Mouse (Mus musculus) kidney, adult 2 months (tissue): Measurements from ENCODE around the gene Cog1. TPM values are rescaled to one million over a fixed set of nuclear protein-coding genes. Genes with fewer than 3 reads are reported as not detected.

ENCODE experiments used
- DNase-seq: peaks from one replicate; pipeline ENCODE4 v3.0.0; 2021
- H3K27ac ChIP-seq: fragments of 200-500 bp; 2 replicates; pipeline ENCODE4 v1.5.1; 2012; ENCODE audit warnings: low read depth, low read length, control low read depth, inconsistent platforms; ENCODE audit not compliant: insufficient read depth
- H3K27me3 ChIP-seq: fragments of 200-500 bp; replicated peaks from 2 replicates; pipeline ENCODE4 v1.6.1; 2012; ENCODE audit warnings: mild to moderate bottlenecking, moderate library complexity, low read length, inconsistent platforms; ENCODE audit not compliant: control insufficient read depth, insufficient read depth
- H3K36me3 ChIP-seq: fragments of 200-500 bp; 2 replicates; pipeline ENCODE4 v1.6.1; 2012; ENCODE audit warnings: mild to moderate bottlenecking, moderate library complexity, low read length, inconsistent platforms; ENCODE audit not compliant: control insufficient read depth, insufficient read depth
- H3K4me1 ChIP-seq: fragments of 200-500 bp; 2 replicates; pipeline ENCODE4 v1.6.1; 2011; ENCODE audit warnings: low read length; ENCODE audit not compliant: control insufficient read depth, insufficient read depth
- H3K4me3 ChIP-seq: fragments of 200-500 bp; 2 replicates; pipeline ENCODE4 v1.5.1; 2011; ENCODE audit warnings: mild to moderate bottlenecking, low read depth, low read length, control low read depth; ENCODE audit not compliant: insufficient read depth
- CTCF ChIP-seq: fragments of 200-500 bp; conservative IDR thresholded peaks from 2 replicates; pipeline ENCODE4 v1.5.1; 2011; ENCODE audit warnings: low read depth, mild to moderate bottlenecking, control low read depth, low read length, moderate library complexity, mixed read lengths; ENCODE audit not compliant: insufficient read depth, insufficient read length
- POLR2A ChIP-seq: fragments of 200-500 bp; IDR thresholded peaks from one replicate; pipeline ENCODE4 v1.6.1; 2011; ENCODE audit warnings: low read depth, low read length, control low read depth
- WGBS: fragments of 180-500 bp; shearing (Covaris S2); methylation state at CpG from one replicate; pipeline ENCODE4 v1.1.7; 2018; 5-methylcytosine and 5-hydroxymethylcytosine counted together
- polyA plus RNA-seq: library from polyadenylated mRNA; depleted of rRNA; stranded (reverse); fragments of >200 nt; gene quantifications from 2 replicates; pipeline ENCODE4 v1.2.3, GENCODE M21; 2012

The Cog1 gene
- polyA plus RNA-seq, 1 experiment: 32.8 TPM

DNA sequence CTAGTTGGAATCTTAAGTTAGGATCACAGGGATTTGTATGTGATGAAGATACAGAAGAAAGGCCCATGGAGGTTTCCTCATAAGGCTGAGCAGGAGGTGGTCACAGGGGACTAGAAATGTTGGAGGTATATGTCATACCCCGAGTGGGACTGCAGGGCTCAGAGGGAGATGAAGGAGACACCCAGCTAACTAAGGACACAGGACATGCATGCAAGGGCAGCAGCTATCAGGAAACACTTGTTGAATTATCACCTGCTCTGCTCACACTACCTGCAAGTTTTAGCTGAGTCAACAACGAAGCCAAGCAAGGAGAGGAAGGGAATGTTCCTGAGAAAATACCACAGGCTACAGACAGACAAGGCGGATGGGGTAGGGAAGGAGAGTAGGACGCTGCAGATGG, 18.7 kb downstream of the Cog1 start:
- peaks cover 23% of the 10 kb centered on the region for H3K4me1 ChIP-seq
- no peaks in the 10 kb centered on the region for H3K27me3 ChIP-seq
- no peak for TF ChIP-seq POLR2A
- no peak for TF ChIP-seq CTCF
- no peak for DNase-seq
- peaks cover 5% of the 10 kb centered on the region for H3K36me3 ChIP-seq
- H3K4me3 ChIP-seq: no peak overlapping the region
- H3K27ac ChIP-seq: peak overlapping the region; percentile 77
- WGBS: 43% methylated on average over 4 of the region's 4 CpGs

DNA sequence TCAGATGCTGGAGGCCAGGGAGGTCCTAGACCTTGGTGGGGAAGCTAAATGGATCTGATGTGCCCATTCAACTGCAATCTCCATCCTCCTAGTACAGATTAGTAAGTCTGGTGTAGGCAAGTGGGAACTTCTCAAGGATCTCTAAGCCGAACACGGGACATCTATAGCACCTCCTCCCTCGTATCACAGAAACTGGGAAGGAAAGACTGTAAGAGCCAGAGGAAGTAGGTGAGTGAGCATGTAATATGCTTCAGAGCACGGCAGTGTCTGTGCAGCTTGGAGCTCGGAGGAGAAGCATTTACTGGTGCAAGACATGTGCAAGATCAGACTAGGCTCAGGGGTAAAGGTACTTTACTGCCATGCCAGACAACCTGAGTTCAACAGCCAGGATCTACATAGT, 19.9 kb downstream of the Cog1 start:
- 61% methylated on average over 5 of the region's 5 CpGs for WGBS

DNA sequence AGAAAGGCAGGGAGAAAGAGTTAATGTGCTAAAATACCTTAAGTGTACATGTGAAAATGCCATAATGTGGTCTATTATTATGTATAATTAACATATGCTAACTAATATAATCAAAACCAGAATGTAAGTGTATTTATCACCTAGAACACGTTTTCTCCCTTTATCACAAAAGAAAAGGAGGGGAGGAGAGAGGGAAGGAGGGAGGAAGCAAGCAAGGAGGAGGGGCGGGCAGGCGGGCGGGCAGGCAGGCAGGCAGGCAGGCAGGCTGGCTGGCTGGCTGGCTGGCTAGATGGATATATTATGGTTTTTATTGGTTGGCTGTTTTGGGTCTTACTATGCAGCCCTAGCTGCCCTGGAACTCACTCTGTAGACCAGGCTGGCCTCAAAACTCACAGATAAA, 20.7 kb downstream of the Cog1 start:
- no peaks in the 10 kb centered on the region for H3K27me3 ChIP-seq
- H3K4me3 ChIP-seq: no peak overlapping the region
- H3K27ac ChIP-seq: no peak overlapping the region
- DNase-seq: no peak
- H3K36me3 ChIP-seq: peaks cover 1% of the 10 kb centered on the region; the same call in 1 of the 2 replicates
- WGBS: 61% methylated on average over 4 of the region's 4 CpGs
- TF ChIP-seq CTCF: no peak
- TF ChIP-seq POLR2A: no peak
- peaks cover 23% of the 10 kb centered on the region for H3K4me1 ChIP-seq

More for the DNA sequence above, 19.9 kb downstream of the Cog1 start:
- no peak for TF ChIP-seq CTCF
- TF ChIP-seq POLR2A: no peak
- DNase-seq: no peak
- H3K27me3 ChIP-seq: no peaks in the 10 kb centered on the region
- peaks cover 1% of the 10 kb centered on the region for H3K36me3 ChIP-seq
- peaks cover 23% of the 10 kb centered on the region for H3K4me1 ChIP-seq
- H3K27ac ChIP-seq: peak overlapping the region; percentile 32; the same call in 1 of the 2 replicates
- no peak overlapping the region for H3K4me3 ChIP-seq

DNA sequence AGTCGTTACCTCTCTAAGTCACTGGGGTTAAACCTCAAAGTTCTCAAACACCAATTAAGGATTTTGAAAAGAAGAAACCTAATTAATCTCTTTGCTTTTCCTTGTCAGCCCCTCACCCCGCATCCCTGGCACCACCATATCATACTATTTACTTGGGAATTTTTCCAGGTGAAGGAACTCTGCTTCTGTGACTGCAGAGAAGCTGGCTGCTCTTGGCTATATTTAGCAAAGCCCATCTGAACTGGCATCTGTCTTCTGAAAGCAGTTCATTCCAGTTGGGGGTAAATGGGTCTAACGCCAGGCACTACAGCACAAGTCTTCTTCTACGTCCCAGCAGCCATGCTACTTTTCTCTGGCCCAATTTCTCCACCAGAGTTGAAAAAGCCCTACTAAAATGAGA, 24.6 kb downstream of the Cog1 start:
- WGBS: 75% methylated on average over 4 of the region's 4 CpGs
- Histone ChIP-seq H3K27ac (no peak overlapping the region), H3K36me3 (peaks cover 3% of the 10 kb centered on the region; the same call in 1 of the 2 replicates), H3K4me3 (no peak overlapping the region), H3K4me1 (peaks cover 8% of the 10 kb centered on the region; the same call in 1 of the 2 replicates), H3K27me3 (no peaks in the 10 kb centered on the region)
- DNase-seq: no peak
- TF ChIP-seq POLR2A (no peak), CTCF (no peak)

DNA sequence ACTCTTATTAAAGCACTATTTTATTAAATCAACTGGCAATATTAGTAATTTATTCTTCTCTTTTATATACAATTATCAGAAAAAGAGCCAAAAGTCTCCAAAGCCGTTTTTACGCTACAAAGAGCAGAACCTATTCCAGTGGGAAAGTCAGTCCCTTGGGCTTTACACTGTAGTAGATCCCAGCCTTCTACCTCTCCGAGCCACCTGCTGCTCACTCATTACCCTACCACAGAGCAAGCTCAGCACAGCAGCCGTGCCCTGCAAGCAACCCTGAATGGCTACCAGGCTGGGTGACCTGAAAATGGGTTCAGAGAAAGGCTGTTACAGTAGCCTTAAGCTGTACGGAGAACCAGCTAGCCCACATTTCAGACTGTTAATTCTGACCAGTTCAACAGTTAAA, 25.6 kb downstream of the Cog1 start:
- no peak overlapping the region for H3K27ac ChIP-seq

DNA sequence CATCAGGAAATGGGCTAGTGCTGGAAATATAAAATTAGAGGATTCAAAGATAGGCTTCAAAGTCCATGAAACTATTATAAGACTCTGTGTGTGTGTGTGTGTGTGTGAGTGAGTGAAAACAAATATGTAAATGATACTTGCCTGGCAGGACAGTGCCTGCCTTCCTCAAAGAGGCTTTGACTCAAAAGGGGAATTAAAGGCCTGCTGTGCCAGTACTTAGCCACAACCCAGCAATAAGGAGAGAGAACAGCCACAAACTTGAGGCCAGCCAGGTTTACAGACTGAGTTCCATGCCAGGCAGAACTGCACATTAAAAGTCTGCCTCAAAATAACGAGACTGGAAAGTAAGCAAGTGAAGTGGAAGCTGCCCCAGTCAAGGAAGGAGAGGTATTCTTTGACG, 27.9 kb downstream of the Cog1 start:
- peaks cover 2% of the 10 kb centered on the region; the same call in 1 of the 2 replicates for H3K36me3 ChIP-seq
- H3K4me3 ChIP-seq: no peak overlapping the region
- peaks cover 16% of the 10 kb centered on the region; the same call in 1 of the 2 replicates for H3K4me1 ChIP-seq
- no peak for DNase-seq
- WGBS: 70% methylated on average over 2 of the region's 2 CpGs
- no peaks in the 10 kb centered on the region for H3K27me3 ChIP-seq
- no peak overlapping the region for H3K27ac ChIP-seq
- TF ChIP-seq CTCF (no peak), POLR2A (no peak)

More for the DNA sequence above, 25.6 kb downstream of the Cog1 start:
- TF ChIP-seq POLR2A (no peak), CTCF (no peak)
- Histone ChIP-seq H3K36me3 (peaks cover 3% of the 10 kb centered on the region; the same call in 1 of the 2 replicates), H3K27me3 (no peaks in the 10 kb centered on the region), H3K4me3 (no peak overlapping the region), H3K4me1 (peaks cover 7% of the 10 kb centered on the region; the same call in 1 of the 2 replicates)
- no peak for DNase-seq
- 63% methylated on average over 5 of the region's 5 CpGs for WGBS

DNA sequence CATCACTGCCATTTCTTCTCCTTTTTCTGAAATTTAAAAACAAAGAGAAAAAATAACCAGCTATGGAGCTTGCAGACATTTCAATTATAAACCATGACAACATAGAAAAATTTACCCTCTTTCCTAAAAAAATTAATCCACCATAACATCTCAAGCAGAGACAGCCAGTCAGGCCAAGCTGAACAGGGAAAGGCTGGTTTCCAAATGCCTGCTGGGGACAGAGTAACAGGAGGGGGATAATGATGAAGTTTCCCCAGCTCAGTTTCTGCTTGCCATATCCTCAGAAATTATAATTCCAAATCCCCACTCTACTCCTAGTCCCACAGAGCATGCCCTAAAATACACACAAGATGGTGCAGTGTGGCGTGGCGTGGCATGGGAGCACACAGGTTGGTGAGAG, 28.4 kb downstream of the Cog1 start:
- TF ChIP-seq POLR2A (no peak), CTCF (no peak)
- 98% methylated on average over 2 of the region's 2 CpGs for WGBS
- no peak overlapping the region for H3K4me3 ChIP-seq

DNA sequence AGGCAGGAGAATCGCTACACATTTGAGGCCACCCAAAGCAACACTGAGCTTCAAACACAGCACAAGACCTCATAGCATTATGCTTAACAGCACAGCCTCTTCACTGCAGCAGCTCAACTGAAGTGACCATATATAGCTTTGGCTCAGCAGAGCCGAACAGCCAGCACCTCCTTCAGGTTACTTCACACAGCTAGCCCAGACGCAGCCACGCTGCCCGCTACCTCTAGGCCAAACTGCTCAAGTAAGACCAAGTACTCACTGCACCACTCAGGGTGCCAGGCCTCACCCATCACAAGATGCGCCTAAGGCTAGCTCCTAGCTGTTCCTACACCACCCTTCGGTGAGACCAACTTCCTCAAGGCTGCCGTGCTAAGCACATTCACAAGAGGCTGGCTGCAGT, 29.4 kb downstream of the Cog1 start:
- TF ChIP-seq CTCF: no peak; the same call in 1 of the 2 replicates
- no peak for TF ChIP-seq POLR2A
- Histone ChIP-seq H3K4me1 (peaks cover 16% of the 10 kb centered on the region; the same call in 1 of the 2 replicates), H3K36me3 (peaks cover 2% of the 10 kb centered on the region; the same call in 1 of the 2 replicates), H3K27me3 (no peaks in the 10 kb centered on the region), H3K27ac (no peak overlapping the region), H3K4me3 (no peak overlapping the region)
- WGBS: 41% methylated on average over 8 of the region's 8 CpGs
- peak; percentile 70 for DNase-seq

More for the DNA sequence above, 28.4 kb downstream of the Cog1 start:
- no peak for DNase-seq
- Histone ChIP-seq H3K27ac (no peak overlapping the region), H3K36me3 (peaks cover 2% of the 10 kb centered on the region; the same call in 1 of the 2 replicates), H3K4me1 (peaks cover 16% of the 10 kb centered on the region; the same call in 1 of the 2 replicates), H3K27me3 (no peaks in the 10 kb centered on the region)
